Mouse (Mus musculus) Patski (cell line): Measurements from ENCODE around the gene Wwtr1. TPM values are rescaled to one million over a fixed set of nuclear protein-coding genes. Genes with fewer than 3 reads are reported as not detected.

Source experiments
- ATAC-seq: fragments of 100-300 bp; one replicate; pipeline ENCODE4 v1.8.0; 2021
- CTCF ChIA-PET: fragments of 350-600 bp; sonication (Branson Sonifier 250); formaldehyde crosslinking; loops from one replicate; lab custom pipeline; 2022; ENCODE audit warnings: inconsistent platforms; lab: Charles Lee
- POLR2A ChIA-PET: fragments of 350-600 bp; sonication (Branson Sonifier 250); formaldehyde crosslinking; loops from one replicate; lab custom pipeline; 2022; ENCODE audit warnings: antibody characterized with exemption, inconsistent platforms; lab: Charles Lee
- DNase-seq: peaks from one replicate; pipeline ENCODE4 v3.0.0-alpha.2; 2011; ENCODE audit warnings: low read depth, low spot score
- H3K27me3 ChIP-seq: fragments of 371-371 bp; one replicate; pipeline ENCODE4 v1.5.1; 2021
- CTCF ChIP-seq: fragments of 100-300 bp; IDR thresholded peaks from one replicate; pipeline ENCODE4 v1.5.1; 2021
- in situ Hi-C: fragments of 300-500 bp; cut with MboI; formaldehyde crosslinking; loops from 3 replicates; pipeline ENCODE4 v1.11.1; 2018; ENCODE audit warnings: low pct_unique_long_range_greater_than_20kb, mixed read lengths
- polyA plus RNA-seq: library from polyadenylated mRNA; unstranded; gene quantifications from one replicate; pipeline ENCODE4 v1.2.3, GENCODE M21; 2021

Wwtr1 gene
- polyA plus RNA-seq, 1 experiment from 2014 or later = 159 TPM

DNA sequence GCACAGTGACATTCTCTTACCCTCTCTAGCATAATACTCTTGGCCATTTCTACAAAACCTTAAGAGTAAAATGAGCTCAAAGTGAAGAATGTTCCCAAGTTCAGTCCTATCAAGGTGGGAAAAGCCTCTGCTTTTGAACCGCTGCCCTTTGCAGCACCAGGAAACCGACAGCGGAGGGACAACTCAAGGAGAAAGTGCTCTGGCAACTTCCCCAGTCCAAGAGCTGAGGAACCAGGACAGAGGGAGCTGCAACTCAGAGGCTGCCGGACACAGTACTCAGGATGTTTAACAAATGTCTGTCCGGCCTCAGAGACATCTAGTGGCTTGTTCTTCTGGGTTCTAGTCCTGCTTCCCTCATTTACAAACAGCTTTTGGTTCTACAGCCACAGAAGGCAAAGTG, 93.7 kb downstream of the Wwtr1 start:
- ATAC-seq = no peak
- no peak for TF ChIP-seq CTCF
- ChIA-PET CTCF (interaction anchor here (1.2 to 1.7 kb wide), 3 partner anchors 12 to 16 kb away, joined by 3 read pairs; no protein-coding TSS in a partner anchor), POLR2A (no interaction called here)
- H3K27me3 ChIP-seq = no peaks in the 10 kb centered on the region
- no peak for DNase-seq
- in situ Hi-C loops = no loop called here

DNA sequence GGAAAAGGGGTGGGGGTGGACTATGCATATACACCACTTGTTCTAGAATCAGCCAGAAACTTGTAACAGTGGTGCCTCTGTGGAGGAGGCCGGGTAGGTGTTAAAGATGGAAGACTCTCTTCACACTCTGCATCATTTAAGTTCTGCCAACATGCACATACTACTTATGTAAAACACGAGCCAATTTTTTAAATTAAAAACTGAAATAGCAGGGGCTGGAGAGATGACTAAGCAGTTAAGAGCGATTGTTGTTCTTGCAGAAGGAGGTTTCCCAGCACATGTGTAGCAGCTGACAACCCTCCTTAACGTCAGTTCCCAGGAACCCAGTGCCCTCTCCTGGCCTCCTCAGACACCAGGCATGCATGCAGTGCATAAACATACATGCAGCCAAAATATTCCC, 95.1 kb downstream of the Wwtr1 start:
- TF ChIP-seq CTCF = no peak
- ATAC-seq (no peak), DNase-seq (no peak)
- in situ Hi-C loops = no loop called here
- CTCF ChIA-PET = interaction anchor here (1.7 kb wide), 2 partner anchors 10 to 18 kb away, joined by 3 to 4 read pairs; no protein-coding TSS in a partner anchor
- no peaks in the 10 kb centered on the region for H3K27me3 ChIP-seq
- POLR2A ChIA-PET = no interaction called here

DNA sequence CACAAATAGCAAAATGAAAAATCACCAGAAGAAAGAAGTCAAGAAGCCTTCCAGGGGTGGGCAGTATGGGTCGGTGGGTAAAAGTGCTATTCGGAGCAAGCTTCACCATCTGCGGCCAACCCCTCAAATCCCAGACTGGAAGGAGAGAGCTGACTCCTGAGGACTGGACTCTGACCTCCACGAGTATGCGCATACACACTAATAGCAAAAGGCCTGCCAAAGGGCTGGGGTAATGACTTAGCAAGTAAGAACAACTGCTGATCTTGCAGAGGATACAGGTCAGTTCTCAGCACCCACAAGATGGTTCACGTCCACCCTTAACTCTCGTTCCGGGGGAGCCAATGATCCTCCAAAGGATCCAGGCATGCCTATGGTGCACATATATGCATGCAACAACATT, 101.3 kb downstream of the Wwtr1 start:
- no peaks in the 10 kb centered on the region for H3K27me3 ChIP-seq
- DNase-seq (no peak), ATAC-seq (no peak)
- in situ Hi-C loops = loop anchor here (5.0 to 25.0 kb wide), 2 partner anchors 93 to 638 kb away; no protein-coding TSS in a partner anchor
- CTCF ChIA-PET = interaction anchor here (1.0 to 2.3 kb wide), 4 partner anchors 19 to 96 kb away, joined by 3 to 9 read pairs (median 4); no protein-coding TSS in a partner anchor
- no peak for TF ChIP-seq CTCF
- POLR2A ChIA-PET = interaction anchor here (1.0 to 1.6 kb wide), 3 partner anchors 18 to 77 kb away, joined by 3 to 4 read pairs (median 3); no protein-coding TSS in a partner anchor

DNA sequence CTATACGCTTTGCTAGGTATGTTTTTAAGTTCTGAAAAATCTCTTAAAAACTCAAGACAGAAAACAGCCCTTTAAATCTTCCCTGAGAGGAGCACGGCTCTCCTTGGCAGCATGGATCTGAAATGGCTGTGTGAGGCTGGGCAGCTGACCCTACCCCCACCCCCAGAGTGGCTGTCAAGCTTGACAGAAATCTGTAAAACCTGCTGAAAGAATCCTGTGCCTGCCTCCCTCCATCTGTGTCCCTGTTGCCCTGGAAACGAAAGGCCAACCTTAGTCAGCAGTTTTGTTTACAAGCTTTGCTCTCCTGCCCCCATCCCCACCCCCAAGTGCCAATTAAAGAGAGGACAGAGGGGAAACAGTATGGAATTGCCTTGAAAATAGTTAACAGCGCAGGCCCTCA, 103.3 kb downstream of the Wwtr1 start:
- no peak for TF ChIP-seq CTCF
- no peak for ATAC-seq
- in situ Hi-C loops = loop anchor here (5.0 to 25.0 kb wide), 2 partner anchors 95 to 640 kb away; no protein-coding TSS in a partner anchor
- POLR2A ChIA-PET = interaction anchor here (0.9 to 4.8 kb wide), 4 partner anchors 12 to 102 kb away, joined by 3 to 45 read pairs (median 3); partner anchors contain the start of gene Wwtr1
- CTCF ChIA-PET = interaction anchor here (0.8 to 4.6 kb wide), 2 partner anchors 28 to 102 kb away, joined by 3 to 72 read pairs; partner anchors contain the start of gene Wwtr1
- H3K27me3 ChIP-seq = no peaks in the 10 kb centered on the region
- peak; percentile 20 for DNase-seq

DNA sequence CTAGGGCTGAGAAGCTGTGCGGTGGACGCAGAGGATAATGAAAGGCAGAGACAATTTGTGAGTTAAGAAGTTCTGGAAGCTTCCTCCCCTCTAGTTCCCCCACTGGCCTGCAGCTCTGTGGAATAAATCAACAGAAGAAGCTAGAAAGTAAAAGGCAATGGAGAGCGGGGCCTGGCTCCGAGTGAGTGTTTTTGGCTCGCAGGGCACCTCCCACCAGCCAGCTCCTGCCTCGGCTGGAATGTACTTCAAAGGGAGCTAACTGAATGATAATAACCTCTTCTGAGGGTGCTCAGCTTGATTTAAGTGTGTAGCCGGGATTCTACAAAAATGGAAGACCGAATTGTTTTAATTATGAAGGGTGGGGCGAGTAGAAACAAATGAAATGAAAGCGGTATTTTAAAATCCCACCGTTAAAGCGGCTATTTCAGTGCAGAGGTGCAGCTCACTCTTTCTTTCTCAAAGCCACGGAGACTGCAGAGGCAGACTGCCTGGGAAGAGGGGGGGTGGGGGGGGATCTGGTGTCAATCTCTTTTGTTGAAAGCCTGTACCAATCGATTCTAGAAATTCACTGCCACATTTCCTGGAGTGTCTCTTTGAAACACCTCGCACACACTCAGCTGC, 104.6 kb downstream of the Wwtr1 start:
- ChIA-PET POLR2A (interaction anchor here (0.6 to 4.8 kb wide), 4 partner anchors 9 to 149 kb away, joined by 4 to 45 read pairs (median 4); partner anchors contain the start of gene Wwtr1), CTCF (interaction anchor here (0.9 to 4.6 kb wide), 30 partner anchors 11 to 202 kb away, joined by 3 to 72 read pairs (median 4); partner anchors contain the start of gene Wwtr1)
- DNase-seq (peak; percentile 19), ATAC-seq (no peak)
- no peak for TF ChIP-seq CTCF
- in situ Hi-C loops = loop anchor here (5.0 to 25.0 kb wide), 2 partner anchors 96 to 641 kb away; no protein-coding TSS in a partner anchor
- H3K27me3 ChIP-seq = no peaks in the 10 kb centered on the region

DNA sequence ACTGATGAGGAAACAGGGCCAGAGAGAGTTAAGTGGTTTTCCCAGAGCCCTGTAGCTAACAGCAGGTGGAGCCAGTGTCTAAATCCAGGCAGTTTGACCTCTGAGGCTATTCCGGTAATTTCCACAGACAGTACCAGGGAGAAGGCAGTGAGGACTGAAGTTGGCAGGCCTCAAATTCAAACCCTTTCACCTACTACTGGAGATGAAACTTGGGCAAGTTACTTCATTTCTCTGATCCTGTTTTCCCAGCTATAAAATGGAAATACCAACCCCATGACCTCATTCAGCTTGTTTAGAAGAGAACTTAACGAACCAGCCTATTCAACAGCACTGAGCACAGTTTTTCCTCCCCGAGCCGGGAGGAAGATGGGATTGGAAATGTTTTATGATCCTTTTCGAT, 105.4 kb downstream of the Wwtr1 start:
- DNase-seq = peak; percentile 91
- ChIA-PET POLR2A (interaction anchor here (0.9 to 4.8 kb wide), 4 partner anchors 9 to 156 kb away, joined by 3 to 45 read pairs (median 4); partner anchors contain the start of gene Wwtr1), CTCF (interaction anchor here (0.9 to 4.6 kb wide), 36 partner anchors 10 to 201 kb away, joined by 3 to 72 read pairs (median 4); partner anchors contain the start of gene Wwtr1)
- TF ChIP-seq CTCF = peak; percentile 97
- peak; percentile 92 for ATAC-seq
- H3K27me3 ChIP-seq = no peaks in the 10 kb centered on the region
- in situ Hi-C loops = loop anchor here (5.0 to 25.0 kb wide), 2 partner anchors 97 to 642 kb away; no protein-coding TSS in a partner anchor

DNA sequence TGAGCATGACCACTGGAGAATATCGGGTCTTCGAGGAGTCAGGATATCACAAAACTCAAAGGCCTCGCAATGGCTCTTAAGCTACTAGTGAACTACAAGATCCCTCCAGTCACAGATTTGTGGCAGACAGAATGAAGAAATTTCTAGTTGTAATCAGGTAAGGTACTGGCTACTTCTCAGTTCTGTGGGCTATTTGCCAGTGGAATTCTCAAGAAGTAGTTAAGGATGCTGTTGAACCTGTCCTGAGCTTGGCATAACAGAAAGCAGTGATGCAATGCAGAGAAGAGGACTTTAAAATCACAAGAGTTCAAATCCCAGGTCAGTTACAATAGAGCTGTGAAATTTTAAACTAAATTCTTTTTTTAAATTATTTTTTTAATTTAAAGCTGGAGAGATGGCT, 106.4 kb downstream of the Wwtr1 start:
- POLR2A ChIA-PET = interaction anchor here (0.9 to 4.8 kb wide), 3 partner anchors 10 to 157 kb away, joined by 3 to 45 read pairs (median 4); partner anchors contain the start of gene Wwtr1
- CTCF ChIA-PET = interaction anchor here (0.8 to 4.6 kb wide), 27 partner anchors 9 to 198 kb away, joined by 3 to 72 read pairs (median 5); partner anchors contain the start of gene Wwtr1
- no peak for DNase-seq
- no peak for TF ChIP-seq CTCF
- no peaks in the 10 kb centered on the region for H3K27me3 ChIP-seq
- ATAC-seq = no peak
- in situ Hi-C loops = loop anchor here (10.0 to 25.0 kb wide), 2 partner anchors 355 to 643 kb away; no protein-coding TSS in a partner anchor

DNA sequence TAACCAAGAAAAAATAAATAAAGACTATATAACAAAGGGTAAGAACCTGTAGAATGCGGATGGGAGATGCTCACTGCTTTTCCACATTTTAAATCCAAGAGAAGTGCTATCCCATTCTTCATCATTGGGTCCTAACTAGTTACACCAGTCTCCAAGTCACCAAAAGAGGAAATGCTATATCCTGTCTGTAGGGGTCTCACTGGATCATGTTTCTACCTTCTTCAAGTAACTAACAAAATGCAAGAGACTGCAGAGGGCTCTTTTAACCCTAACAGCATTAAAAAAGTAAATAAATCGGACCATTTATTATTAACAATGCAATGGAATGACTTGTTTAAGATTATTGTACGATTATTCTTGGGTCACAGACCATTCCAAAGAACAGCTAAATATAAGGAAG, 109.4 kb downstream of the Wwtr1 start:
- no peaks in the 10 kb centered on the region for H3K27me3 ChIP-seq
- ChIA-PET CTCF (no interaction called here), POLR2A (no interaction called here)
- in situ Hi-C loops = loop anchor here (10.0 to 25.0 kb wide), 2 partner anchors 359 to 646 kb away; no protein-coding TSS in a partner anchor
- ATAC-seq (no peak), DNase-seq (no peak)
- peak; percentile 38 for TF ChIP-seq CTCF

DNA sequence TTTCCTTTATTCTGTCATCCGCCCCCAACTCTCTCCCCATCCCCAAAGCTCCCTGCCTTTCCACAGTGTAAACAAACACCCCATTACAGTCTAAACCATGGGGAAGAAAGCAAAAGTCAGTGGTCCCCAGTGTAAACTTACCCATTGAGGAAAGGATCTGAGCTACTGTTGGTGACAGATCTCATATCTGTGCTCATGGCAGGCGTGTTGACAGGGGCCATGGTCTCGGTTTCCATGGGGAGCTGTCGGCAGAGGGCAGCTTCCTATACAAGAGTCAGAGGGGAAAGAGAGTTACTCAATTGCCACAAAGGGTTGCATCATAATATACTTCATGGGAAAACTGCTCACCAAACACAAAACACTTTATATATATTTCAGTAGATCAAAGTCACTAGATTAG, 112.4 kb downstream of the Wwtr1 start:
- ChIA-PET CTCF (interaction anchor here (1.2 to 2.4 kb wide), 2 partner anchors 149 to 162 kb away, joined by 3 to 7 read pairs; no protein-coding TSS in a partner anchor), POLR2A (interaction anchor here (0.6 kb wide), 1 partner anchor 134 kb away, joined by 3 read pairs; no protein-coding TSS in a partner anchor)
- no peak for TF ChIP-seq CTCF
- ATAC-seq = no peak
- in situ Hi-C loops = loop anchor here (5.0 to 25.0 kb wide), 3 partner anchors 164 to 649 kb away; no protein-coding TSS in a partner anchor
- DNase-seq = no peak
- H3K27me3 ChIP-seq = no peaks in the 10 kb centered on the region

DNA sequence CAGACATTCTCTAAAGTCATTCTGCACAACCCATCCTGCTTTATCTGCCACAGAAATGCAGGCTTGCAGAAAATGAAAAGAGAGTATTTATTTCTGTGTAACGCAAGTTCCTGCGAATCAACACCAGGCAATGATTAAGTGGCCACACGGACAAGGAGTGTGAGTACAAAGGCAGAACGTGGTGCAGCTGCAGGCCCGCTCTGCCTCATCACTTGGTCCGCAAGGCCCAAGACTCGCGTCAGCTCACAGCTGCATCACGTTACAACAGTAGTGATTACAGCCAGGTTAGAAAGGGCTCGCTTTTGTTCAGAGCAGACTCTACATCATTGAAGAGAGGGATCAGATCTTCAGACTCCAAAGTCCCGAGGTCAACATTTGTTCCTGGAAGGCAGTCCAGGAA, 117.1 kb downstream of the Wwtr1 start:
- H3K27me3 ChIP-seq = no peaks in the 10 kb centered on the region
- no peak for TF ChIP-seq CTCF
- in situ Hi-C loops = loop anchor here (25.0 kb wide), 1 partner anchor 654 kb away; no protein-coding TSS in a partner anchor
- no peak for ATAC-seq
- ChIA-PET POLR2A (no interaction called here), CTCF (interaction anchor here (1.0 to 3.8 kb wide), 9 partner anchors 10 to 191 kb away, joined by 3 to 14 read pairs (median 4); no protein-coding TSS in a partner anchor)
- no peak for DNase-seq
